Mouse (Mus musculus): Measurements from ENCODE around the gene Llcfc1. TPM values are rescaled to one million over a fixed set of nuclear protein-coding genes. Genes with fewer than 3 reads are reported as not detected.

Llcfc1 gene
- not detected for total RNA-seq (2021)
- long read RNA-seq, experiment 1: 0 reads
- long read RNA-seq, experiment 2: 0 reads

- DNase-seq: no peak
These were observed at the start of gene Llcfc1 for GRCm38 (mm10) chr6:41684131-41684530. Gene Llcfc1, plus strand, starts transcription at chr6:41684431.

GRCm38 (mm10) chr6:41635211-41635610, 49.0 kb upstream of the Llcfc1 start:
- no peak for DNase-seq

- DNase-seq: no peak
These were observed 48.1 kb upstream of the Llcfc1 start, which contains the start of gene Trpv6 for GRCm38 (mm10) chr6:41636178-41636577. Gene Trpv6, minus strand, starts transcription at chr6:41636405.

DNA sequence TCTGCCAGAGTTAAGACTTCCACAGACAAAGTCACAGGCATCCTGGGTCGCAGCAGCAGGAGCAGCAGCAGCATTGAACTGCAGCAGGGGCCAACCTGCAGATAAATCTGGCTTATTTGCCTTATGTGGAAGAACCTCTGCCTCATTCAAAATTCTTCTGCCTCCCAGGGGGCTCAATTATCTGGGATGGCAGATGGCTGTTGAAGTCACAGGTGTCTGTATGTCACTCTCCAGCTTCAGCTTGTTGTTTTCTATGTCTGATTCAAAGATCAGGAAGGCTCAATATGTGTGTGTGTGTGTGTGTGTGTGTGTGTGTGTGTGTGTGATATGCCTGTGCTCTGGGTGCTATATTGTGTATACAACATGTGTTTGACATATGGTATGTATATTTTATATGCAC, 46.8 kb upstream of the Llcfc1 start:
- no peak for DNase-seq

GRCm38 (mm10) chr6:41637927-41638506, 46.2 kb upstream of the Llcfc1 start:
- DNase-seq: no peak

DNA sequence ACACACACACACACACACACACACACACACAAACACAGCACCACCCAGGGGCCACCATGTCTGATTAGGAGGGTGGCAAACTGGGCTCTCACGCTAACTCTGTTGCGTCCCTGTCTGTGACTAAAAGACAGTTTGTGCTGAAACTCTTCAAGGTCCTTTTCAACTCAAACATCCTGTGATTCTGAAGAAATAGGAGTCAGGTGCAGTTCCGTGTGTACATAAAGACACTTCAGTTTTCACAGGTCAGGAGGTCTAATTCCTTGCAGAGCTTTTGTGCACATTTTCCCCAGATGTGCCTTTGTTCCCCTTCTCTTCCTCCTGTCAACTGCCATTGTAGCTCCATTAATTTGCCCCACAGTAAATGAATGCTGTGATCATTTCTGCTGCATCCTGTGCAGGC, 43.8 kb upstream of the Llcfc1 start:
- DNase-seq: no peak

DNA sequence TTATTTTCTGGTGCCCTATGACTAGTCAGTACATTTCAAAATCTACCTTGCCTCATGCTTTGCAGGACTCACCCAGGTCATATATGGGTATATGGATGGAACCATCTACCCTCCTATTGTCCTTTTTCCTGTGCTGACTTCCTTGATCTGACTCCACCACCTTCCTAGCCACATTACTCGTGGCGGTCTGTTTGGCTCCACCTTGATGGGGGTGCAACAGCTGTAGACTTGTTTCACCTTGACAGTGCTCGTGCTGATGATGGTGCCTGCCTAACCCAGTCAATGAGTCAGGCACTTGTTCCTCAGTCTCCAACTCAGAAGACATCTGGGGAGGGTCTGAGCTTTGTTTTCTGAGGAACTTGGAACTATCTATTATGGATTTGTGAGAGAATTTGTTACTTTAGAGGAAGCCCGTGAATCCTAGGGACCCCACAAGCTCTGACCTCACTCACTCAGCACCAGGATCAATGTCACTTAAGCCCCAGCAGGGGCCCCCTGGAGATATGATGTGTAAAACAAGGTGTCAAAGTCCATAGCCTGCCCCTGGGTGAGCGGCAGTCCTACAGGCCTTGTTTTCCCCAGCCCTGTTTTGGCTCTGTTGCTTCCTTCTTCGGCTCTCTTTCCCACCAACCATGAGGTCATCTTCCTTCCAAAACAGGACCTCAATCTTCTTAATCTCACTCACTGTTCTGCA, 42.9 kb upstream of the Llcfc1 start:
- no peak for DNase-seq

DNA sequence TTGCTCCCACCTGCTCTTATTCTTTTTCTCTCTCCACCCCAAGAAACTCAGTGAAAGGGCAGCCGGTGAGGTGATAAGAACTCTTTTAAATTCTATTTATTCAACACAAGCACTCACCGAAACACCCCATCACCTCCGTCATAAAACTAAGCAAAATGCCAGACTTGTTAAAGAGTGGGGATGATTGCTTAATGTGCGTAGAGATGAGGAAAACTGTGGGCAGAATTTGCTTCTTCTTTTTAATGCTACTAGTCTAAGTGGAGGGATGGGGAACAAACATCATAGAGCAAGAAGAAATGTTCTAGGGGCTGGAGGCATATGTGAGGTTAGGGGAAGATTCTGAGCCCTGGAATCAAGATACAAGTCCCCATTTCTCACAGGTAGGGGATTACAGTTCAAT, 41.5 kb upstream of the Llcfc1 start:
- DNase-seq: no peak

GRCm38 (mm10) chr6:41643227-41643626, 41.0 kb upstream of the Llcfc1 start:
- no peak for DNase-seq

- no peak for DNase-seq
These were observed 38.0 kb upstream of the Llcfc1 start for GRCm38 (mm10) chr6:41646220-41646619.

GRCm38 (mm10) chr6:41646672-41647071, 37.6 kb upstream of the Llcfc1 start:
- DNase-seq: no peak

DNA sequence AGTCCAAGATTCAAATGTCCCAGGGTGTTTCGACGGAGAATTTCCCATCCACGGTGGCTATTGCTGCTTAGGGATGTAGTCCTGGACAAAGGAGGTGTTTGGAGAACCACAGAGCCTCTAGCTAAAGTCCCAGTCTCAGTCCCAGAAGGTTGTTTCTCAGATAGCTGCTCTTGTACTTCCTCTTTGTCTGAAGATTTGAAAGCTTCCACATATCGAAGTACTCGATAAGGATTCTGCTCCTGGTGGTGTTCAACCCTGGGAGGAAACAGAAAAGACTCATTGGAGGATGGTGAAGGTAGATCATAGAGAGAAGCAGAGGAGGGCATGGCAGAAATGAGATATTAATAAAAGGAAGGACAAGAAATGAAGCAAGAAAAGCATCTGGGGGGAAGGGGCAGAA, 31.1 kb upstream of the Llcfc1 start:
- no peak for DNase-seq

GRCm38 (mm10) chr6:41654648-41655047, 29.6 kb upstream of the Llcfc1 start:
- no peak for DNase-seq

GRCm38 (mm10) chr6:41658487-41658886, 25.7 kb upstream of the Llcfc1 start:
- DNase-seq: no peak

- peak in 1 of 2 experiments; percentile 2 for DNase-seq
These were observed 21.9 kb upstream of the Llcfc1 start for GRCm38 (mm10) chr6:41662320-41662719.

GRCm38 (mm10) chr6:41676530-41676929, 7.7 kb upstream of the Llcfc1 start:
- DNase-seq: no peak

DNA sequence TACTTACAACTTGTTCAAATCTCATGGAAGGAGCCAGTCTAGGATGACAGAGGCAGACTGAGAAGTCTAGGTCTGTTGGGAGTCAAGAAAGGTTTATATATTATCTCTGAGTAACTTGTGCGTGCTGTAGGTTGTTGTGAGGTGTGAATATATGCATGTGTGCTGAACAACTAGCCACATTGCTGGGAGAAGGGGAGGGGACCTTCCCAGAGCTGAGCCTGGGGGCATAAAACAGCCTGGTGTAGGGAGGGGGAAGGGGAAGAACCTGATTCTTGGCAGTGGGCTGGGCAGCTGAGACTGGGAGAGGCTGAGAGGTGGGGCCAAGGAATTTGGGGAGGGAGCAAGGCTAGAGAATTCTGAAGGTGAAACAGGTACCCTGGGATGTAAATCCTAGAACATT, 3.6 kb upstream of the Llcfc1 start, which contains the start of gene Trpv5:
Gene Trpv5, minus strand, starts transcription at position 101 of the 400 bp plus-strand sequence.
- DNase-seq: no peak

- no peak for DNase-seq
These were observed 2.6 kb upstream of the Llcfc1 start for GRCm38 (mm10) chr6:41681656-41682055.

DNA sequence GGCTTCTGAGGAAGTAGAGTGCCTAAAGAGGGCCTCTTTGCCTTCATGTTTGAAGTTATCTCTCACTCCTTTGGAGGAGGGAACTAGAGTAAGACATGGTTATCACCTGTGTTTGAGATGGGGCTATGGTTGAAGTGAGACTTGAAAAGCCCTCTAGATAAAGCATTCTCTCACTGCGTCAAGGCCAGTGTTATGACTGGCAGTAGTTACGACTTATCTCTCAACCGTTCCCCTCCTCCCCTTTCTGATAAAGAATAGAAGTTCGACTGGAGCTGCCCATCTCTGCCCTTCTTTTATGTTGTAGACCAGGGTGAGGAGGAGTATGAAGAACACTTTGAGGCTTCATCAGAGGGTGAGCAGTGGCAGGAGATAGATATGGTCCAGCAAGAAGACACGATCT, 680 bp downstream of the Llcfc1 start:
- no peak for DNase-seq

GRCm38 (mm10) chr6:41685596-41685995, 1.4 kb downstream of the Llcfc1 start:
- DNase-seq: no peak

- no peak for DNase-seq
These were observed 8.0 kb downstream of the Llcfc1 start for GRCm38 (mm10) chr6:41692200-41692599.

DNA sequence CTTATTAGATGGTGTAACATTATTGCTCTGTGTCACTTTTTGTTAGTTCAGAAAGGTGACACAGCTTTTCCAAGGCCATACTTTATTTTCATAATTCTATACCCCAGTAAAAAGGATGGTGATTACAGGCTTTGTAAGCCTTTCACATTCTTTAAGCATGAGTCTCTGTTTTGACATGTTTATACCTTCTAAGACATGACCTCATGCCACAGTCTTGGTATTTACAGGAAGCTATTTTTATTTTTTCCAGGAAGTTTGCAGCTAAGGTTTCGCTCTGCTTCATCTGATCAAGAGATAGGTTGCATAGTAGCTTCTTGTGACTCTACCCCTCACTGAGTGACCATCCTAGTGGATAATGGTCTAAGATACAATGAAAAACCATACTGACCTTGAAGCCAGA, 10.2 kb downstream of the Llcfc1 start:
- DNase-seq: no peak

DNA sequence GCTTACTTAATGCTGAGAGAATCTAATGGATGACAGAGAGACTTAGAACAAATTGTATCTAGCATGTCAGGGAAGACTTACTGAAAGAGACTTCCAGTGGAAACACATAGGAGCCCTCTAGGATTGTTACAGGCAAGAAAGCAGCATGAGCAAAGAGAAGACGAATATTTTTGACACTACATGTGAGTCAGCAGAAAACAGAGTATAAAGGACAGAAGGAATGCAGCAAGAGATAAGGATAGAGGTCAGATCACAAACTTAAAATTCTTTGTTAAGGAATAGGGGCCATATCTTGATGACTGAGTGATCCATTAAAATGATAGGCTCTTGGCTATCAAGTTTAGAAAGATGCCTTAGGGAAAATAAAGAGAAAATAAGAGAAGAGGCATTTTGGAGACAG, 17.0 kb downstream of the Llcfc1 start:
- no peak for DNase-seq

- no peak for DNase-seq
These were observed 18.7 kb downstream of the Llcfc1 start for GRCm38 (mm10) chr6:41702928-41703327.

All from adrenal gland, postnatal 36 days (tissue).